Mouse (Mus musculus) layer of hippocampus, adult 2 months (tissue): ENCODE measurements at regions not wholly inside any gene's neighbourhood (a gene's known extent, or its start where the extent isn't known, plus 50 kb on each side); places are given as distances from the start of the nearest gene placed in this dataset.

ENCODE experiments used
- DNase-seq, 2 experiments: peaks; one replicate each; pipeline ENCODE4 v3.0.0; 2022; ENCODE audit warnings: low spot score in 2 of 2
- H3K27ac ChIP-seq: fragments of 200-600 bp; 2 replicates; pipeline ENCODE4 v1.8.1; 2022
- H3K4me3 ChIP-seq: fragments of 200-600 bp; 2 replicates; pipeline ENCODE4 v1.8.1; 2022; ENCODE audit warnings: mild to moderate bottlenecking
- CTCF ChIP-seq: fragments of 200-600 bp; conservative IDR thresholded peaks from 2 replicates; pipeline ENCODE4 v1.8.1; 2022; ENCODE audit warnings: antibody characterized with exemption, mild to moderate bottlenecking, moderate library complexity

DNA sequence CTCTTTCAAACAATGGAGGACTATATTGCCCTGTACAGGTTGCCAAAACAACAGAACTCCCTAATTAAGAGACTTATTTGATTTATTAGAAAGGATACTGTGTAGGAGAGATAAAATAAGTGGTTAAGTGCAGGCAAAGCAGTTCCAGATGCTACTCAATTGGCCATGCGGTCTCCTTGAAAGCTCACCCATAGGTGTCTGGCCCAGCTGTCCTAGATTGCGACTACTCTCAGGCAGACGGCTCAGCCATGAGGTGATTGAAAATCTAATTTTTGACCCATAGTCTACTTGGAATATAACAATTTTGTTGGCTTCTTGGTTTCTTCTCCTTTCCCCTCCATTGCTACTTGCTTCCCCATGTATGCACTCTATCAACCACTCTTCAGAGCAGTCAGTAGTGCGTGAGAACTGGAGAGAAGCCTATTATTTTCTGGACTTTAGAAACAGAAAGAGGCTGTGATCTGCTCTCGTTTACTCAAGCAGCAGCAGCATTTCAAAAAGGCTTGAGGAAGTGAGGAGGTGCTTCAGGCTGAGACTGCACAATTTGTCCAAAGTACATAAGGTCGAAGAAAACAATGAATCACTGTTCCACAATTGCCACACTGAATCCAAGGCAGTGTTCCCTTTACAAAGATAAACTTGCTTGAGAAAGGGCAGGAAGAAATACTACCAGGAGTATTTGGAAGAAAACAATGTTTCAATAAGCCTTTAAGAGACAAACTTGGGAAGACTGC is 339.4 kb downstream of the Epha7 start:
- DNase-seq = no peak
- no peak for TF ChIP-seq CTCF
- H3K27ac ChIP-seq = no peak overlapping the region
- H3K4me3 ChIP-seq = no peak overlapping the region

DNA sequence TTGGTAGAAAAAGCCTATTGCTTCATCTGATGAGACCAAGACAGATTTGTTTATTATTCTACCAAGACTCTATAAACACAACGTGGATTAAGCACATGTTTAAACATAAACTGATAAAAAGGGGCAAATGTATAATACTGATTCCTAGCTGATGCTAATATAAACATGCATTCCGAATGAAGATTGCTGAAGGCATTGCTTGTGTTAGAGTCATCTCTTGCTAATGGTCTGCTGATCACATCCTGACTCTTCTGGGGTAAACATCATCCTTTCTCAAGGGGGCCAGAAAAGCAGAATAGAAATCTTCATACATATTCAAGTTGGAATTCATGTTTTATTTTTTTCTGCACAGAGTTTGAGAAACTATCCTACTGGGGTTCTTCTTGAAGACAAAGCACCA is 369.6 kb downstream of the Epha7 start:
- TF ChIP-seq CTCF = no peak
- Histone ChIP-seq H3K27ac (no peak overlapping the region), H3K4me3 (no peak overlapping the region)
- DNase-seq = no peak

DNA sequence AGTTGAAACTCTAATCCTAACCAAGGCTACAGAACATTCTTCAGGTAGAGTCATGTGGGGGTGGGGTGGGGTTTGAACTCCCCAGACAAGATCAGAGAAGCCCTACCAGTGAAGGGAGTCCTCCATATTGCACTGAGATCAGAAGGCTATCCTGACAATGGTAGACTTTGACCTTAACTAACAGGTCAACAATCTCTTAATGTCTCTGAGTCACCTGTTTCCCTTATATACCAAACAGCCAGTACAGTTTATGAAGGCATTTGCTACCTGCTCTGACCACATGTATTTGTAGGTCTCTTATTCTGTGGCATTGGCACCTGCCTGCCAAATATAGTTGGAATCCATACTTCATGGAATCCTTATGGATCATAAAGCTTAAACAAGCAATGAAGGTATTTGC is 370.5 kb downstream of the Epha7 start:
- DNase-seq = no peak
- no peak for TF ChIP-seq CTCF
- no peak overlapping the region for H3K27ac ChIP-seq
- H3K4me3 ChIP-seq = no peak overlapping the region

DNA sequence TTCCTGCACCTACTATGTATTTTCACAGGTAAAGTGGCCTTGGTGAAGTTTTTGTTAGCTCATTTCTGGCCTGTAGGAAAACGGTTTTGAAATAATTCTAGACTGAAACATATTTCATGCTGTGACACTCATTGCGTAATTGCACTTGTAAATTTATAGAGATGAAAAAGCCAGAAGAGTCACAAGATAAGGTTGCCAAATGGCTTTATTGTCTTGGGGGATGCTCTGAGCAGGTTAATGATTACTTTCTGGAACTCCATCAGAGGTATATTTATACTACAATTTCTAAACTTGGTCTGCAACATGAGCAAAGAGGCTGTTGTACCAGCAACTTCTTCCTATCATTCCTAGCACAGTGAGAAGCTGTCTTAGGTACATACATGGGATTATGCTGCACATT is 370.9 kb downstream of the Epha7 start:
- Histone ChIP-seq H3K27ac (no peak overlapping the region), H3K4me3 (no peak overlapping the region)
- TF ChIP-seq CTCF = no peak
- no peak for DNase-seq

DNA sequence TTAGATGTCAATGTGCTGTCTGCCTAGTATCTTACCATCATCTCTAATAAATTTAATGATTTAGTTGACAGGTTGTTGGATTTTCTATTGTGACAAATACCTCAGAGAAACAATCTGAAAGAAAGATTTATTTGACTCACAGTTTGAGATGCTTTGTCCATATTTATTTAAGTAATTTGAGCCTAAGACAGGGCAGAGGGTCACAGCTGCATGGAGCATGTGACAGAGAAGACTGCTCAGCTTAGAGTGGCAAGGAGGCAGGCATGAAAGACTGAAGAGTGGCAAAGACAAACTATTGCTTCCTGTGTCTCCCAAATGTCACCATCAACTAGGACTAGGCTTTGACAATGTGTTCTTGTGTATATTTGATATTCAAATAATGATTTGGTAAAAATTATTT is 388.0 kb downstream of the Epha7 start:
- H3K4me3 ChIP-seq = no peak overlapping the region

More for the DNA sequence above, 388.0 kb downstream of the Epha7 start:
- no peak overlapping the region for H3K27ac ChIP-seq
- no peak for TF ChIP-seq CTCF
- DNase-seq = no peak
